Mouse (Mus musculus) neural tube, embryonic 12.5 days (tissue): ENCODE results near the gene Tmem141. TPM values are rescaled to one million over a fixed set of nuclear protein-coding genes. Genes with fewer than 3 reads are reported as not detected.

Experiments
- ATAC-seq: fragments of 200-750 bp; cut with Nextera tagmentation; 2 replicates; pipeline ENCODE4 v1.8.0; 2017; ENCODE audit warnings: low read depth, mild to moderate bottlenecking, moderate TSS enrichment, moderate library complexity; ENCODE audit not compliant: low FRiP score
- H3K27ac ChIP-seq: fragments of 300-500 bp; sonication (generic); 2 replicates; pipeline ENCODE4 v1.5.1; 2016
- H3K27me3 ChIP-seq: fragments of 300-500 bp; sonication (generic); replicated peaks from 2 replicates; pipeline ENCODE4 v1.6.1; 2016; ENCODE audit warnings: mild to moderate bottlenecking
- H3K36me3 ChIP-seq: fragments of 300-500 bp; sonication (generic); 2 replicates; pipeline ENCODE4 v1.6.1; 2016; ENCODE audit warnings: mild to moderate bottlenecking
- H3K4me1 ChIP-seq: fragments of 300-500 bp; sonication (generic); 2 replicates; pipeline ENCODE4 v1.6.1; 2016
- H3K4me2 ChIP-seq: fragments of 300-500 bp; sonication (generic); replicated peaks from 2 replicates; pipeline ENCODE4 v1.6.1; 2016; ENCODE audit warnings: mild to moderate bottlenecking
- H3K4me3 ChIP-seq: fragments of 300-500 bp; sonication (generic); 2 replicates; pipeline ENCODE4 v1.5.1; 2016
- H3K9ac ChIP-seq: fragments of 300-500 bp; sonication (generic); 2 replicates; pipeline ENCODE4 v1.6.1; 2016; ENCODE audit warnings: mild to moderate bottlenecking
- H3K9me3 ChIP-seq: fragments of 300-500 bp; sonication (generic); 2 replicates; pipeline ENCODE4 v1.6.1; 2016; ENCODE audit warnings: mild to moderate bottlenecking
- WGBS: fragments of 180-500 bp; shearing (Covaris S2); methylation state at CpG from one replicate; pipeline ENCODE4 v1.1.7; 2016; 5-methylcytosine and 5-hydroxymethylcytosine counted together
- polyA plus RNA-seq: library from polyadenylated mRNA; unstranded; fragments of >200 nt; fragmentation: Nextera tagmentation; extraction: Ambion mirVana; gene quantifications from 2 replicates; pipeline ENCODE4 v1.2.1, GENCODE M21; 2016

Gene Tmem141
- polyA plus RNA-seq, 1 experiment from 2014 or later = 24.9 TPM

GRCm38 (mm10) chr2:25634046-25634445 is 12.2 kb upstream of the Tmem141 start:
- Histone ChIP-seq H3K27me3 (no peaks in the 10 kb centered on the region), H3K4me1 (no peaks in the 10 kb centered on the region), H3K36me3 (no peaks in the 10 kb centered on the region), H3K9me3 (no peaks in the 10 kb centered on the region), H3K4me2 (no peak overlapping the region), H3K4me3 (no peak overlapping the region), H3K9ac (no peak overlapping the region), H3K27ac (no peak overlapping the region)
- ATAC-seq = no peak
- WGBS = 42% methylated on average over 1 of the region's 1 CpGs

- Histone ChIP-seq H3K27ac (no peak overlapping the region), H3K9ac (no peak overlapping the region), H3K4me2 (no peak overlapping the region), H3K36me3 (no peaks in the 10 kb centered on the region), H3K4me3 (no peak overlapping the region), H3K9me3 (no peaks in the 10 kb centered on the region), H3K4me1 (no peaks in the 10 kb centered on the region), H3K27me3 (no peaks in the 10 kb centered on the region)
- no peak for ATAC-seq
- WGBS = 78% methylated on average over 3 of the region's 3 CpGs
Observed at GRCm38 (mm10) chr2:25633616-25634015, 11.8 kb upstream of the Tmem141 start.

GRCm38 (mm10) chr2:25628738-25629137 is 6.9 kb upstream of the Tmem141 start:
- WGBS = 45% methylated on average over 4 of the region's 4 CpGs
- ATAC-seq = no peak
- H3K4me1 ChIP-seq = no peaks in the 10 kb centered on the region
- H3K27ac ChIP-seq = no peak overlapping the region
- no peak overlapping the region for H3K4me2 ChIP-seq
- no peaks in the 10 kb centered on the region for H3K9me3 ChIP-seq
- no peak overlapping the region for H3K9ac ChIP-seq
- H3K36me3 ChIP-seq = no peaks in the 10 kb centered on the region
- no peak overlapping the region for H3K4me3 ChIP-seq
- no peaks in the 10 kb centered on the region for H3K27me3 ChIP-seq

DNA sequence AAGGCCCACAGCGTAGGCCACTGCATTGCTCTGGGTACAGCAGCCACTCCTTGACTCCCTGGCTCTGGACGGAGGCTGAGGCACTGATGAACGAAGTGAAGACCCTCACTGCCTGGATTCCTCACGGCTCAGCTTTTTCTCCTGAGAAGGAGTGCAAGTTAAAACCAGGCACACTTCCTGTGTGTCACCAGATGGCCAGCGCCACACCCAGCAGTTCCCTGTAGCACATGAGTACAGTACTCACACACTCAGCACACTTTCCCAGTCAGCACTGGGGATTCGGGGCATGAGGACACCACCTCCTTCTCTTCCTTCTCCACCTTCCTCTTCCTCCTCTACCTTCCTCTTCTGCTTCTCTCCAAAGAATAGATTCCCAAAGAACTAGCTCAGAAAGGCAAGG is 6.0 kb upstream of the Tmem141 start, which contains the start of gene Fcna:
TSS of gene Fcna (minus strand) at position 220 of the 400 bp plus-strand sequence.
- Histone ChIP-seq H3K4me3 (no peak within 1 kb of the TSS), H3K36me3 (no peaks in the 10 kb centered on the region), H3K27ac (no peak within 1 kb of the TSS), H3K4me1 (no peaks in the 10 kb centered on the region), H3K4me2 (no peak within 1 kb of the TSS), H3K9ac (no peak within 1 kb of the TSS), H3K27me3 (no peaks in the 10 kb centered on the region), H3K9me3 (no peaks in the 10 kb centered on the region)
- 84% methylated on average over 6 of the region's 6 CpGs for WGBS
- no peak for ATAC-seq

DNA sequence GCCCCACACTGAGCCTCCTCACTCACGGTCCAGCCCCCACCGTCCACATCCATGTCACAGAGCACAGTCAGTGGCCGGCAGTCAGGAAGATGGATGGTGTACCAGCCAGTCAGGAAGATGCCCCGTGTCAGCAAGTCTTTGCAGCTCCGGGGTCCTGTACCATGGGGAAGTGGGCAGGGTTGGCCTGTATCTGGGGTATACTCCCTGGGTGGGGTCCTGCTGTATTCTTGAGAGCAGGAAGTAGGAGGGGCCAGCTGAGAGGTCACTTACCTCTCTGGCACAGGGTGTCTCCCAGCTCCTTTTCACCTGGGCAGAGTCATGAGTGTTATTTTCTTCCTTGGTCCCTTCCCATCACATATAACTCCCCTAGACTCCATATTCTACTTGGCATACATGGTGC is 4.2 kb upstream of the Tmem141 start:
- no peaks in the 10 kb centered on the region for H3K9me3 ChIP-seq
- H3K36me3 ChIP-seq = no peaks in the 10 kb centered on the region
- H3K4me2 ChIP-seq = no peak overlapping the region
- H3K27ac ChIP-seq = no peak overlapping the region
- H3K4me1 ChIP-seq = peaks cover 9% of the 10 kb centered on the region; the same call in 1 of the 2 replicates
- no peak overlapping the region for H3K9ac ChIP-seq
- H3K4me3 ChIP-seq = no peak overlapping the region
- no peaks in the 10 kb centered on the region for H3K27me3 ChIP-seq
- no peak for ATAC-seq
- WGBS = 53% methylated on average over 5 of the region's 5 CpGs

GRCm38 (mm10) chr2:25620852-25621228 is 965 bp downstream of the Tmem141 start:
- Histone ChIP-seq H3K4me3 (no peak overlapping the region), H3K36me3 (no peaks in the 10 kb centered on the region), H3K9me3 (no peaks in the 10 kb centered on the region), H3K9ac (no peak overlapping the region), H3K4me1 (peaks cover 16% of the 10 kb centered on the region), H3K4me2 (peak overlapping the region; percentile 77; the same call in 1 of the 2 replicates), H3K27me3 (peaks cover 24% of the 10 kb centered on the region), H3K27ac (no peak overlapping the region)
- 87% methylated on average over 4 of the region's 4 CpGs for WGBS
- ATAC-seq = no peak

DNA sequence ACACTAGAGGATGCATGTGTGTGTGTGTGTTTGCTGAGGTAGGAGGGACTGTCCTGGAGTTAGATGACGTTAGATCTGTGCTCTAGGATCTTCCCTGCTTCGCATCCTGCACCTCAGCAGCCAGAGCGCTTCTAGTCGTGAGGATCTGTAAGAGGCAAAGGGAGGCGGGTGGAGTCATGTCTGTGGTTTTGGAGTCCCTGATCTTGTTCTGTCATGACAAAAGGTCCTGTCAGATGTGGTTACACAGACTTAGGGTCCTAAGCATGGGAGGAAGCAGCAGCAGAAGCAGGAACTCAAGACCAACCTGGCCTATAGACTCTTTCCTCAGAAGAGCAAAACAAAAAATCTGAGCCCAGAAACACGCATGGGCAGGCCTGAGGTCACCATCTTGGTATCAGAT is 1.4 kb downstream of the Tmem141 start:
- no peak overlapping the region for H3K4me2 ChIP-seq
- no peak overlapping the region for H3K27ac ChIP-seq
- no peak overlapping the region for H3K9ac ChIP-seq
- H3K4me1 ChIP-seq = peaks cover 16% of the 10 kb centered on the region
- H3K27me3 ChIP-seq = peaks cover 29% of the 10 kb centered on the region
- no peak overlapping the region for H3K4me3 ChIP-seq
- no peaks in the 10 kb centered on the region for H3K36me3 ChIP-seq
- H3K9me3 ChIP-seq = no peaks in the 10 kb centered on the region
- ATAC-seq = no peak
- WGBS = 75% methylated on average over 6 of the region's 6 CpGs

DNA sequence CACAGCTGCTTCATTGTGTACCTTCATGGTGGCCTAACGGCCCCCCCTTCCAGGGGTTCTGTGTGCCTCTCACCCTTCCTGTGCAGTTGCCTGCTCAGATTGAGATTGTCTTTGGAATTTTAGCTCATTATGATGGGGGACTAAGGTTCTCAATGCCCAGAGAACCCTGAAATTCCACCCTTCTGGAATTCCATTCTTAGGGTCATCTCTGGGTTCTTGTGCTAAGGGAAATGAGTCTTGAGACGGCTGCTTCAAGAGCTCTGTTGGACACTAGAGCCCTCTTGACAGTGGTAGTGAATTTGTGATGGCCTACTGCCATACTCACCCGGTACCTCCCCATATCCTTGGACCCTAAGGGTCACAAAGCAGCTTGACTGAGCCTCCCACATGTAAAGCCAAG is 4.2 kb downstream of the Tmem141 start, which contains the start of gene Ccdc183:
TSS of gene Ccdc183 (minus strand) at position 101 of the 400 bp plus-strand sequence.
- H3K36me3 ChIP-seq = no peaks in the 10 kb centered on the region
- peaks cover 40% of the 10 kb centered on the region for H3K27me3 ChIP-seq
- H3K9me3 ChIP-seq = no peaks in the 10 kb centered on the region
- peaks cover 16% of the 10 kb centered on the region for H3K4me1 ChIP-seq
- H3K9ac ChIP-seq = 0 out of 2 replicates have a peak within 1 kb of the TSS, but pooled peaks have one; percentile 6
- no peak within 1 kb of the TSS for H3K27ac ChIP-seq
- WGBS = 82% methylated on average over 3 of the region's 3 CpGs
- H3K4me3 ChIP-seq = no peak within 1 kb of the TSS
- 0 out of 2 replicates have a peak within 1 kb of the TSS, but pooled peaks have one; percentile 24 for H3K4me2 ChIP-seq
- no peak for ATAC-seq

GRCm38 (mm10) chr2:25616398-25616797 is 5.4 kb downstream of the Tmem141 start:
- Histone ChIP-seq H3K4me1 (peaks cover 11% of the 10 kb centered on the region), H3K4me2 (0 out of 2 replicates have a peak overlapping the region, but pooled peaks have one; percentile 24), H3K9ac (0 out of 2 replicates have a peak overlapping the region, but pooled peaks have one; percentile 6), H3K4me3 (no peak overlapping the region), H3K36me3 (no peaks in the 10 kb centered on the region), H3K9me3 (no peaks in the 10 kb centered on the region), H3K27me3 (peaks cover 40% of the 10 kb centered on the region), H3K27ac (no peak overlapping the region)
- no peak for ATAC-seq
- WGBS = 25% methylated on average over 22 of the region's 22 CpGs

- Histone ChIP-seq H3K27me3 (no peaks in the 10 kb centered on the region), H3K4me1 (peaks cover 17% of the 10 kb centered on the region), H3K9me3 (no peaks in the 10 kb centered on the region), H3K36me3 (no peaks in the 10 kb centered on the region), H3K4me3 (peak overlapping the region; percentile 98), H3K4me2 (peak overlapping the region; percentile 74), H3K9ac (peak overlapping the region; percentile 98; the same call in 1 of the 2 replicates), H3K27ac (no peak overlapping the region)
- ATAC-seq = peak; percentile 19; the same call in 1 of the 2 replicates
- 74% methylated on average over 10 of the region's 10 CpGs for WGBS
Observed at GRCm38 (mm10) chr2:25608671-25609070, 13.1 kb downstream of the Tmem141 start.

DNA sequence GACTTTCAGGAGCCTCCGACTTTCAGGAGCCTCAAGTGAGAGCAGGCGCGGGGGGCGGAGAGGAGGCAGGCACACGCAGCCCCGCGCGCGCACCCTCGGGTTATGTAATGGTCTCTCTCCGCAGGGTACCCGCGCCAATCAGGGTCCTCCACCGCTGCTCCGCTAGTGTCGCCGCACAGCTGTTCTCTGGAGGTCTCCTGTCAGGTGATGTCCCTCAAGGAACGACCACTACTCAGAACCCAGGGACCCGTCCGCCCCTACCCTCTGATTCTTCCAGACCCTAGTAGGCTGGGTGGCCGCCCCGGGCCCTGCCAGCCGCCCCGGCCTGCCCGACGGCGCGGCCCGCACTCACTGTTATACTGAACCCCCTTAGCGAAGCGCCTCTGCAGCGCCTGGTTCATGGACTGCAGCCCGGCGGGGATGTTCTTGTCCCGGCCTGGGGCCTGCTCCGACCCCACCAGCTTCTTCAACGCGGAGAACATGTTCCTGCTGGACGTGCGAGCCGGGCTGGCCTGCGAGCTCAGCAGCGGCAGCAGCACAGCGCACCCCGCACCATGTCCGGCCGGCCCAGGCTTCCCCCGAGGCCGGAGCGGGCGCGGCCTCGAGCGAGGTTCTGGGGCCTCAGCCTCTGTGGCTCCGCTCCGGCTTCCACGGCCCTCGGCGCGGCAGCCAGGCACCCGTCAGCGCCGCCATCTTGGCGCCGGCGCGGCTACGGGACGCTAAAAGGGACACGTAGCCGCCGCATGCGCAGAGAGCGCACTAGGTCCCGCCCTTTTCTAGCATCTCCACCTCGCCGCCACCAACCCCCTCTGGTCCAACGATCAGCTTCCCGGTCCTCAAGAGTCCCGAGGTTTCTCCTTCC is 13.8 kb downstream of the Tmem141 start, which contains the start of gene Rabl6:
TSS of gene Rabl6 (minus strand) at position 761 of the 862 bp plus-strand sequence.
- Histone ChIP-seq H3K4me2 (peak within 1 kb of the TSS; percentile 74), H3K9ac (peak within 1 kb of the TSS; percentile 98), H3K9me3 (no peaks in the 10 kb centered on the region), H3K27me3 (no peaks in the 10 kb centered on the region), H3K4me3 (peak within 1 kb of the TSS; percentile 98), H3K4me1 (peaks cover 17% of the 10 kb centered on the region), H3K27ac (peak within 1 kb of the TSS; percentile 86), H3K36me3 (no peaks in the 10 kb centered on the region)
- peak; percentile 93 for ATAC-seq
- under 1% methylated on average over 80 of the region's 80 CpGs for WGBS

DNA sequence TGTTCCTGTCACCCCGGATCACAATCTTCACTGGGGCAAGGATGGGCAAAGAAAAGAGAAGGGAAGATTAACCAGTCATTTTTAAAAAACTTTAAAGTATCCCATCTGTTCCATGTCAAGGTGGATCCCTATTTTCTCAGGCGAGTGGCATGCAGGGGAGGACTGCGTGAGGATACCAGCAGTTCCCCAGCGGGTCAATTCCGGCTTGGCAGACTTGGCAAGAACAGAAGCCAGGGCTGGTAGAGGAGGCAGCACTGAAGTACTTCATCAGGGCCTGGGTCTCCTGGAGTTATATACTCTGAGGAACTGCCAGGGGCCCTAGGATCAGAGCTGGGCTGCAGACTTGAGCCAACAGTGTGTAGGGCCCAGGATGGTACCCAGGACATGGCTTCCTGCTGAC is 19.3 kb downstream of the Tmem141 start:
- Histone ChIP-seq H3K4me3 (no peak overlapping the region), H3K27me3 (no peaks in the 10 kb centered on the region), H3K9ac (no peak overlapping the region), H3K27ac (no peak overlapping the region), H3K9me3 (no peaks in the 10 kb centered on the region), H3K4me2 (no peak overlapping the region), H3K4me1 (peaks cover 12% of the 10 kb centered on the region), H3K36me3 (peaks cover 49% of the 10 kb centered on the region)
- ATAC-seq = no peak
- 92% methylated on average over 5 of the region's 5 CpGs for WGBS
